Mouse (Mus musculus) lung, postnatal 0 days (tissue): ENCODE results near the gene Vipr1. TPM values are rescaled to one million over a fixed set of nuclear protein-coding genes. Genes with fewer than 3 reads are reported as not detected.

Experiments
- ATAC-seq: fragments of 200-750 bp; cut with Nextera tagmentation; 2 replicates; pipeline ENCODE4 v1.8.0; 2017; ENCODE audit warnings: moderate library complexity
- DNase-seq: peaks from one replicate; pipeline ENCODE4 v3.0.0-alpha.2; 2016; ENCODE audit warnings: low spot score
- H3K27ac ChIP-seq: fragments of 300-500 bp; sonication (generic); 2 replicates; pipeline ENCODE4 v1.5.1; 2014; ENCODE audit warnings: antibody characterized with exemption, mild to moderate bottlenecking, low read length, mixed read lengths
- H3K27me3 ChIP-seq: fragments of 300-500 bp; sonication (generic); replicated peaks from 2 replicates; pipeline ENCODE4 v1.6.1; 2014; ENCODE audit warnings: low read length, mixed read lengths; ENCODE audit not compliant: insufficient read depth
- H3K36me3 ChIP-seq: fragments of 300-500 bp; sonication (generic); 2 replicates; pipeline ENCODE4 v1.6.1; 2014; ENCODE audit warnings: low read length, mixed read lengths; ENCODE audit not compliant: insufficient read depth
- H3K4me1 ChIP-seq: fragments of 300-500 bp; sonication (generic); 2 replicates; pipeline ENCODE4 v1.6.1; 2014; ENCODE audit warnings: antibody characterized with exemption, low read depth, low read length, mixed read lengths; ENCODE audit not compliant: insufficient read depth
- H3K4me2 ChIP-seq: fragments of 300-500 bp; sonication (generic); replicated peaks from 2 replicates; pipeline ENCODE4 v1.6.1; 2014; ENCODE audit warnings: low read depth, mild to moderate bottlenecking, low read length, moderate library complexity, mixed read lengths
- H3K4me3 ChIP-seq: fragments of 300-500 bp; sonication (generic); 2 replicates; pipeline ENCODE4 v1.5.1; 2014; ENCODE audit warnings: low read depth, low read length
- H3K9ac ChIP-seq: fragments of 300-500 bp; sonication (generic); replicated peaks from 2 replicates; pipeline ENCODE4 v1.6.1; 2014; ENCODE audit warnings: low read depth, mild to moderate bottlenecking
- H3K9me3 ChIP-seq: fragments of 300-500 bp; sonication (generic); 2 replicates; pipeline ENCODE4 v1.6.1; 2016; ENCODE audit warnings: low read length, mixed read lengths
- CTCF ChIP-seq: IDR thresholded peaks from 2 replicates; pipeline ENCODE4 v1.5.1; 2016; ENCODE audit warnings: antibody characterized with exemption, mild to moderate bottlenecking
- EP300 ChIP-seq: IDR thresholded peaks from 2 replicates; pipeline ENCODE4 v1.6.1; 2016; ENCODE audit warnings: antibody characterized with exemption, mild to moderate bottlenecking, control low read depth
- WGBS: fragments of 180-500 bp; shearing (Covaris S2); extraction: QIAGEN DNeasy Blood & Tissue Kit; methylation state at CpG from one replicate; pipeline ENCODE4 v1.1.7; 2014; 5-methylcytosine and 5-hydroxymethylcytosine counted together
- polyA plus RNA-seq: library from polyadenylated mRNA; unstranded; fragments of >200 nt; fragmentation: Nextera tagmentation; extraction: Ambion mirVana; gene quantifications from 2 replicates; pipeline ENCODE4 v1.2.1, GENCODE M21; 2015

Vipr1 gene
- polyA plus RNA-seq, 1 experiment from 2014 or later, result 0.20 TPM

DNA sequence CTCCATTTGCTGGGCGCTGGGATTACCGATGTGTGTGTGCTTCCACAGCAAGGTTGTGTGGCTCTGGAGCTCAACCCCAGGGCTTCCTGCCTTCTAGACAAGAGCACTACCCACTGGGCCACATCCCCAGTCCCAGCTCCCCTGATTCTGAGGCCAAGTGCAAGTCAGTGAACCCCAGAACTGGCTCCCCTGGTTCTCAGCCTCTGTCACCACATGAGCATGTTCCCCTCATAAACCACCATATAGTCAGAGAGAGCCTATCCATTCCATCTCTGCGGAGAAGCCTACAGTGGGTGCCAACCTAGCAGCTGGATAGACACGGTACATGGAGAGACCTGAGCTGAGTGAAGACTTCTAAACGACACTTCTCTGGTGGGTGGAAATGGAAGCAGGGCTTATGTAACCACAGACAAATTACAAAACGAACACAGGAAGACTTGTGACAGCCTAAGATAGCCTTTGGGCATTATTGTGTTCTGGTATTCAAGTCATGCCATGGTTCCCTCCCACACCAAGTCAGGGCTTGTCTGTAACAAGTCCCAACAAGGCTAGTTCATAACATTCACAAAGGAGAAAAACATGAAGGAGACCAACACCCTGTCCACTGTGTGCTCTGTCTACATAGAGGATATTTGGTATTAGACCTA is 63.6 kb downstream of the Vipr1 start:
- TF ChIP-seq EP300, result no peak
- no peak for TF ChIP-seq CTCF
- DNase-seq, result no peak
- Histone ChIP-seq H3K27ac (no peak overlapping the region), H3K9ac (no peak overlapping the region), H3K27me3 (no peaks in the 10 kb centered on the region), H3K4me2 (no peak overlapping the region), H3K4me3 (no peak overlapping the region), H3K36me3 (no peaks in the 10 kb centered on the region), H3K9me3 (no peaks in the 10 kb centered on the region), H3K4me1 (peaks cover 9% of the 10 kb centered on the region; the same call in 1 of the 2 replicates)
- no peak for ATAC-seq
- 74% methylated on average over 6 of the region's 6 CpGs for WGBS

DNA sequence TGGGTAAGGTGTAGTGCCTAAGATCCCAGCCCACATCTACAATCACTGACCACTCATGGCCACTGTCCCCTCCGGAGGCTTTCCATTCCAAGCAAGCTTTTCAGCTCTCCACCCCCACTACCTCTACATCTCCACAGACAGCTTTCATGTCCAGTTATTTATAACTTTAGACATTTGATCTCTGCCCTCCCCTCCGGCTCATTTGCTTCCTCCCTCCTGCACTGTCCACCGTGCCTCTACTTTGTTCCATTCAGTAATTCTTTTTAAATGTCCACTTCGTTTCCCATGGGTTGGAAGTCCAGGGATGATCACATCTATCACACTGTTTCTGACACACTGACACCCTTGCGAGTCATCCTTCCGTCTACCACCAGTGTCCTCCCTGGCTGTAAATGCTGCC is 65.3 kb downstream of the Vipr1 start:
- ATAC-seq (no peak), DNase-seq (no peak)
- Histone ChIP-seq H3K4me1 (peaks cover 13% of the 10 kb centered on the region; the same call in 1 of the 2 replicates), H3K9me3 (no peaks in the 10 kb centered on the region), H3K27me3 (no peaks in the 10 kb centered on the region), H3K27ac (no peak overlapping the region), H3K4me2 (no peak overlapping the region), H3K4me3 (no peak overlapping the region), H3K36me3 (no peaks in the 10 kb centered on the region; the same call in 1 of the 2 replicates), H3K9ac (no peak overlapping the region)
- TF ChIP-seq CTCF (no peak), EP300 (no peak)
- WGBS, result 55% methylated on average over 6 of the region's 6 CpGs

DNA sequence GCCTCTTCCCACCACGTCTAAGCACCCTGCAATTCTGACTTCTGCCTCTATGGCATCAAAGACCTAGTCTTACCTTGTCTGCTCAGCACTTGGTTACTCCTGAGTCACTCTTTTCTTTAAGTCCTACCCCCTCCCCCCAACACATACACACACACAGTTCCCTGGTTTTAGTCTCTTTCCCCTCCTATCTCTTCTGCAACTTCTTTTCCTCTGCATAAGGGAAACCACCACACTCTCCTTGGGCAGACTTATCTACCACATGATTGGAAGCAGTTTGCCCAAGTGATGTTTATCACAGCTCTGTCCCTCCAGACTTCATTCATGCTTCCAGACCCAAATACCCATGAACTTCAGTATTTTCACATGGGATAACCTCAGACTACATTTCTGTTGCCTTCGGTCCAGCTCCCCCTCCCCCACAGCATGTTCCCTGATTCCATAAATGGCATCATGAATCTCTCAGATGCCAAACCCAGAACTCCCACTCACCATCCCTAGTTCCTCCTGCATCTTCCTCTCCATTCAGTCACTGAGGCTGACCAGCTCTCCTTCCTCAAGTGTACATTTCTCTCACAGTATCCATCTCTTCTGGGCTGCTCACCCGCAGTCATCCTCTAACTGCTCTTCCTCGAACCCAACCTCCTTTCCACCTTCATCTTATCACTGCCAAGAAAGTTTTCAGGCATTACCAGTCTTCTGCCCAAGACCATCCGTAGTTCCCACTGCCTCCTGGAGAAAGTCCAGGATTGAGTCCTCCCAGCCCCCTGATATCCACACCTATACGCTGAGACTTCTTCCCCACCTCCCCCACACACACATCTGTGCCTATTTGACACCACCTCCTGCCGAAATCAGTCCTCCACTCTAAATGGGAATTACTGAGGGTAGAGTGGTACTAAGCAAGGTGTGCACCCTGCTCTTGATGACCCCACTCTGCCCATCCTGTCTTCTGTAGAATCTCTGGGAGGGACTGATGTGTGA is 66.3 kb downstream of the Vipr1 start:
- no peak overlapping the region for H3K4me2 ChIP-seq
- H3K9me3 ChIP-seq, result no peaks in the 10 kb centered on the region
- no peak for TF ChIP-seq EP300
- TF ChIP-seq CTCF, result no peak
- peaks cover 13% of the 10 kb centered on the region; the same call in 1 of the 2 replicates for H3K4me1 ChIP-seq
- H3K27ac ChIP-seq, result no peak overlapping the region
- H3K9ac ChIP-seq, result no peak overlapping the region
- ATAC-seq, result no peak
- H3K36me3 ChIP-seq, result no peaks in the 10 kb centered on the region; the same call in 1 of the 2 replicates
- H3K27me3 ChIP-seq, result no peaks in the 10 kb centered on the region
- WGBS, result 66% methylated on average over 7 of the region's 7 CpGs
- DNase-seq, result no peak
- H3K4me3 ChIP-seq, result no peak overlapping the region

DNA sequence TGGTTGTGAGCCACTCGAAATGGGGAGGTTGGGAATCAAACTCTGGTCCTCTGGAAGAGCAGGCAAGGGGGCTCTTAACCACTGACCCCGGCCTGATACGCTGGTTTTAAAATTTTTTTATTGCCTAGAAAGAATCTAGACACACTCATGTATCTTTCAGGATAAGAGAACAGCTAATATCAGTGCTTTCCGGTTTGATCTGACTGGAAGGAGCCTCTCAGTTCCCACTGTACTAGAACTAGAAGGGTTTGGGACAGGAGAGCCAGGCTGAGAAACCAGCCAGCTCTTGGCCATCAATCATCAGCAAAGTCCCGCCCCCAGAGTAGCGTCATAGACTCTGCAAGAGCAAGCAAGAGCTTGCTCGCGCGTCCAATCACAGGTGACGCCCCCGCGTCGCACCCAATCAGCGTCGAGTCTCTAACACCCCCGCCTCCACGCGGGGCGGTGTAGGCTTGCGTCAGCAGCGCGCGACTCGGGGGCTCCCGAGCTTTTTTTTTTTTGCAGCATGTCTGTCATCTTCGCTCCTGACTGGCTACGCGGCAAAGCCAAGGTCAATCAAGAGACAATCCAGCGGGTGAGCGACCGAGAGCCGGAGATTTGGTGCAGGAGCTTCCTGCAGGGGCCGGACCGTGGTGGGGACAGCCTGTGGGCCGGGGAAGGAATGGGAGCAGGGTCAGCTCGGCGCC is 67.5 kb downstream of the Vipr1 start, which contains the start of gene Ss18l2:
Gene Ss18l2, plus strand, starts transcription at position 432 of the 686 bp plus-strand sequence.
- Histone ChIP-seq H3K4me3 (peak within 1 kb of the TSS; percentile 87), H3K27me3 (no peaks in the 10 kb centered on the region), H3K36me3 (no peaks in the 10 kb centered on the region; the same call in 1 of the 2 replicates), H3K9me3 (no peaks in the 10 kb centered on the region), H3K27ac (peak within 1 kb of the TSS; percentile 95), H3K4me2 (peak within 1 kb of the TSS; percentile 77), H3K9ac (peak within 1 kb of the TSS; percentile 90), H3K4me1 (peaks cover 8% of the 10 kb centered on the region; the same call in 1 of the 2 replicates)
- TF ChIP-seq EP300 (no peak), CTCF (no peak)
- ATAC-seq (peak; percentile 99), DNase-seq (peak; percentile 99)
- WGBS, result 5% methylated on average over 28 of the region's 37 CpGs

DNA sequence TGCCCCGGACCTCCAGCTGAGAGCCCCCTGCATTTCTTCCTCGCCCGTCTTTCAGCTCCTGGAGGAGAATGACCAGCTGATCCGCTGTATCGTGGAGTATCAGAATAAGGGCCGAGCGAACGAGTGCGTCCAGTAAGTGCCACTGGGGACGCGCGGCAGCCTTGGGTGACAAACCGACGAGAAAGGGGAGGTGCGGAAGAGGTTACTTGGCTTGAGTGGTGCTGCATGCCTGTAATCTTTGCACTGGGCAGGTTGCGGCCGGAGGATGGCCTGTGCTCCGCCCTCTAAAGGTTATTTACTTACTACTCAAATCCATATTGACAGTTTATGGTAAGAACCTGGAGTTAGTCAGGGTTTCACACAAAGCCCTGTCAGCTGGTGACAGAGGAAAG is 68.1 kb downstream of the Vipr1 start:
- H3K27me3 ChIP-seq, result no peaks in the 10 kb centered on the region
- peak; percentile 75 for DNase-seq
- no peaks in the 10 kb centered on the region for H3K9me3 ChIP-seq
- no peak for TF ChIP-seq CTCF
- no peak for TF ChIP-seq EP300
- H3K4me3 ChIP-seq, result peak overlapping the region; percentile 87
- no peaks in the 10 kb centered on the region; the same call in 1 of the 2 replicates for H3K36me3 ChIP-seq
- H3K4me1 ChIP-seq, result peaks cover 8% of the 10 kb centered on the region; the same call in 1 of the 2 replicates
- peak overlapping the region; percentile 90 for H3K9ac ChIP-seq
- peak overlapping the region; percentile 95 for H3K27ac ChIP-seq
- WGBS, result 1% methylated on average over 18 of the region's 18 CpGs
- ATAC-seq, result peak; percentile 57
- H3K4me2 ChIP-seq, result peak overlapping the region; percentile 77
